Mouse (Mus musculus) kidney, postnatal 4 days (tissue): ENCODE results near the gene Btd.
"Not testable (repeated sequence)": the region's sequence is repeated elsewhere in the genome, so short reads cannot be mapped to it uniquely, and the experiment has no call there.

ENCODE experiments used
- DNase-seq, 2 experiments: peaks; one replicate each; pipeline ENCODE4 v3.0.0; 2021; ENCODE audit warnings: mixed read lengths in 2 of 2

Gene Btd

GRCm38 (mm10) chr14:31640890-31641505, at the start of gene Btd, which contains the start of gene Hacl1:
Btd (plus strand) TSS chr14:31641028.
Hacl1 (minus strand) TSS chr14:31641286.
- peak; percentile 88 to 92 for DNase-seq

- no peak for DNase-seq
Observed at GRCm38 (mm10) chr14:31591243-31591642, 49.6 kb upstream of the Btd start, which contains the start of gene Colq. Colq (minus strand) TSS chr14:31591343.

- no peak for DNase-seq
Observed at GRCm38 (mm10) chr14:31593036-31593435, 47.8 kb upstream of the Btd start.

- DNase-seq: peak in 1 of 2 experiments; percentile 17
Observed at GRCm38 (mm10) chr14:31594693-31595092, 46.1 kb upstream of the Btd start.

- no peak for DNase-seq
Observed at GRCm38 (mm10) chr14:31596408-31596807, 44.4 kb upstream of the Btd start.

- no peak for DNase-seq
Observed at GRCm38 (mm10) chr14:31597446-31597845, 43.4 kb upstream of the Btd start.

GRCm38 (mm10) chr14:31601908-31602615, 38.8 kb upstream of the Btd start:
- DNase-seq: no peak

- not testable (repeated sequence) for DNase-seq
Observed at GRCm38 (mm10) chr14:31602616-31602979, 38.2 kb upstream of the Btd start.

- DNase-seq: peak; percentile 49 to 55
Observed at GRCm38 (mm10) chr14:31604916-31605315, 35.9 kb upstream of the Btd start.

GRCm38 (mm10) chr14:31605514-31605913, 35.3 kb upstream of the Btd start:
- peak in 1 of 2 experiments; percentile 22 for DNase-seq

GRCm38 (mm10) chr14:31611986-31612385, 28.8 kb upstream of the Btd start:
- no peak for DNase-seq

- DNase-seq: no peak
Observed at GRCm38 (mm10) chr14:31613671-31614070, 27.2 kb upstream of the Btd start.

- DNase-seq: no peak
Observed at GRCm38 (mm10) chr14:31617204-31617603, 23.6 kb upstream of the Btd start.

GRCm38 (mm10) chr14:31617997-31618396, 22.8 kb upstream of the Btd start:
- DNase-seq: no peak

- DNase-seq: no peak
Observed at GRCm38 (mm10) chr14:31620591-31621223, 20.1 kb upstream of the Btd start.

GRCm38 (mm10) chr14:31622748-31623147, 18.1 kb upstream of the Btd start:
- DNase-seq: no peak

GRCm38 (mm10) chr14:31630677-31631076, 10.2 kb upstream of the Btd start:
- no peak for DNase-seq

GRCm38 (mm10) chr14:31640346-31640889, 410 bp upstream of the Btd start, which contains the start of gene Gm49387:
Gm49387 (minus strand) TSS chr14:31640878.
- DNase-seq: peak in 1 of 2 experiments; percentile 28

GRCm38 (mm10) chr14:31641506-31642155, 803 bp downstream of the Btd start:
- DNase-seq: peak; percentile 39 to 61

GRCm38 (mm10) chr14:31644183-31644830, 3.5 kb downstream of the Btd start:
- DNase-seq: peak in 1 of 2 experiments; percentile 51

- peak in 1 of 2 experiments; percentile 46 for DNase-seq
Observed at GRCm38 (mm10) chr14:31644931-31645547, 4.2 kb downstream of the Btd start.

- no peak for DNase-seq
Observed at GRCm38 (mm10) chr14:31645920-31646319, 5.1 kb downstream of the Btd start.
